Mouse (Mus musculus) kidney, adult 2 months (tissue): ENCODE results near the gene Phf12. TPM values are rescaled to one million over a fixed set of nuclear protein-coding genes. Genes with fewer than 3 reads are reported as not detected.

Experiments used
- DNase-seq: peaks from one replicate; pipeline ENCODE4 v3.0.0; 2021
- H3K27ac ChIP-seq: fragments of 200-500 bp; 2 replicates; pipeline ENCODE4 v1.5.1; 2012; ENCODE audit warnings: low read depth, low read length, control low read depth, inconsistent platforms; ENCODE audit not compliant: insufficient read depth
- H3K27me3 ChIP-seq: fragments of 200-500 bp; replicated peaks from 2 replicates; pipeline ENCODE4 v1.6.1; 2012; ENCODE audit warnings: mild to moderate bottlenecking, moderate library complexity, low read length, inconsistent platforms; ENCODE audit not compliant: control insufficient read depth, insufficient read depth
- H3K36me3 ChIP-seq: fragments of 200-500 bp; 2 replicates; pipeline ENCODE4 v1.6.1; 2012; ENCODE audit warnings: mild to moderate bottlenecking, moderate library complexity, low read length, inconsistent platforms; ENCODE audit not compliant: control insufficient read depth, insufficient read depth
- H3K4me1 ChIP-seq: fragments of 200-500 bp; 2 replicates; pipeline ENCODE4 v1.6.1; 2011; ENCODE audit warnings: low read length; ENCODE audit not compliant: control insufficient read depth, insufficient read depth
- H3K4me3 ChIP-seq: fragments of 200-500 bp; 2 replicates; pipeline ENCODE4 v1.5.1; 2011; ENCODE audit warnings: mild to moderate bottlenecking, low read depth, low read length, control low read depth; ENCODE audit not compliant: insufficient read depth
- CTCF ChIP-seq: fragments of 200-500 bp; conservative IDR thresholded peaks from 2 replicates; pipeline ENCODE4 v1.5.1; 2011; ENCODE audit warnings: low read depth, mild to moderate bottlenecking, control low read depth, low read length, moderate library complexity, mixed read lengths; ENCODE audit not compliant: insufficient read depth, insufficient read length
- POLR2A ChIP-seq: fragments of 200-500 bp; IDR thresholded peaks from one replicate; pipeline ENCODE4 v1.6.1; 2011; ENCODE audit warnings: low read depth, low read length, control low read depth
- WGBS: fragments of 180-500 bp; shearing (Covaris S2); methylation state at CpG from one replicate; pipeline ENCODE4 v1.1.7; 2018; 5-methylcytosine and 5-hydroxymethylcytosine counted together
- polyA plus RNA-seq: library from polyadenylated mRNA; depleted of rRNA; stranded (reverse); fragments of >200 nt; gene quantifications from 2 replicates; pipeline ENCODE4 v1.2.3, GENCODE M21; 2012

Gene Phf12
- polyA plus RNA-seq, 1 experiment = 33.0 TPM

DNA sequence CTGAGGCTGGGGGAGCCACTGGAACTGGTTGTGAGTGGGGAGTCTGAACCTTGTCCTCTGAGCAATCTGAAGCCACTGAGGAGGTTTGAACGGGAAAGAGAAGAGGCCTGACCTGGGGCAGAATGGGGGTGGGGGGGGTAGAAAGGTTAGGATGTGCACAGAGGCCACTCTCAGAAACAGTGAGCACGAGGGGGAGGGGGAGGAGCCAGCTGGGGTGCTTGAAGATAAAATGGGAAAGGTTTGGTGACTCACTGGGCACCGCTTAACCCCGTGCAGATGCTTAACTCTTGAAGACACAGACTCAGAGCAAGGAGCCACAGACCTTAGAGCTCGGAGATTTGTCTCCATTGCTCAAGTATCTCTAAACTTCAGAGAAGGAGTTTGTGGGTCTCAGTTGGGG is 21.7 kb upstream of the Phf12 start:
- TF ChIP-seq CTCF (no peak), POLR2A (no peak)
- Histone ChIP-seq H3K27ac (no peak overlapping the region), H3K36me3 (no peaks in the 10 kb centered on the region), H3K4me1 (peaks cover 3% of the 10 kb centered on the region; the same call in 1 of the 2 replicates), H3K27me3 (no peaks in the 10 kb centered on the region), H3K4me3 (no peak overlapping the region)
- WGBS = 34% methylated on average over 5 of the region's 5 CpGs
- no peak for DNase-seq

DNA sequence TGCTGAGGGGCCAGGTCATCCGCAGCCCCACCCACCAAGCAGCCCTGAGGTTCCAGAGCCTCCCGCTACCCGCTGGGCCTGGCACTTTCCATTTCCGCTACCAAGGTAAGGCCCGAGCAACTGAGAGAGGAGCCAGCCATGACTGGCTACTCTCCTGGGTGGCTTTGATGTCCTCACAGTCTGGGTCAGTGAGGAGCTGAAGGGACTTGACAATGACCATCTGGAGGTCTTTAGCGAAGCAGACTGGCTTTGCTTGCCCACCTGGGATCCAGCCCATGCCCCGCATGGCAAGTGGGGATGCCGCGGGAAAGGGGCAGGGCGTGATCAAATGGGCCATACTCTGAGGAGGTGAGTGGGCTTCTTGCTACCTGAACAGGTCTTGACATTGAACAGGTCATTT is 19.6 kb upstream of the Phf12 start:
- no peaks in the 10 kb centered on the region for H3K36me3 ChIP-seq
- WGBS = 93% methylated on average over 10 of the region's 10 CpGs
- peaks cover 3% of the 10 kb centered on the region; the same call in 1 of the 2 replicates for H3K4me1 ChIP-seq
- H3K27ac ChIP-seq = no peak overlapping the region
- DNase-seq = no peak
- no peak for TF ChIP-seq POLR2A
- TF ChIP-seq CTCF = no peak
- H3K27me3 ChIP-seq = no peaks in the 10 kb centered on the region
- H3K4me3 ChIP-seq = no peak overlapping the region

DNA sequence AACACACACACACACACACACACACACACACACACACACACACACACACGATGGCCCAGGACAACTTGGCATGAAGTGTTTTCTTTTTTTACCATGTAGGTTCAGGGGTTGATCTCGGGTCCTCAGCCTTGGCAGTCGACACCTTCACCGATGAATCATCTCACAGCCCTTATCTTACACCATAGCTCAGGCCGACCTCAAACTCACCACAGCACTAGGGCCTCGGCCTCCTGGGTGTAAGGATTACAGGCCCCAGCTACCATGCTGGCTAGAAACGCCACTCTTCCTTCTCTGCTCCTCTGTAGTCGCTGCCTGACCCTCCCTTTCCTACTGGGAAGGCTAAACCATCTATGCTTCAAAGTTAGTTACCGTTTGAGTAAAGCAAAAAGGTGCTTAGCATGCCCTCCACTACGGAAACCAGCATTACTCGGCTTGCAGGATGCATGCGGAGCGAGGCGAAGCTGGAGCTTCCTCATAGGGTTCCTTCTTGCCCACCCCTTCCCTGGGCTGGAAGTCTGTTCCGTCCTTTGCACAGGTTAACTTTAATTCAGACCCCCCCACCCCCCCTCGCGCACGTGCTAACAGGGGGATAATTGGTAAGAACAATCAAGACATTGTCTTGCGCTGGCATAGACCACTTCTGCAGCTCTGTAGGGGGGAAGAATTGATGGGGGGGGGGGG is 18.0 kb upstream of the Phf12 start:
- Histone ChIP-seq H3K27me3 (no peaks in the 10 kb centered on the region), H3K27ac (no peak overlapping the region), H3K4me1 (peaks cover 3% of the 10 kb centered on the region; the same call in 1 of the 2 replicates), H3K4me3 (no peak overlapping the region), H3K36me3 (no peaks in the 10 kb centered on the region)
- TF ChIP-seq CTCF (no peak), POLR2A (no peak)
- WGBS = 58% methylated on average over 19 of the region's 19 CpGs
- DNase-seq = no peak

DNA sequence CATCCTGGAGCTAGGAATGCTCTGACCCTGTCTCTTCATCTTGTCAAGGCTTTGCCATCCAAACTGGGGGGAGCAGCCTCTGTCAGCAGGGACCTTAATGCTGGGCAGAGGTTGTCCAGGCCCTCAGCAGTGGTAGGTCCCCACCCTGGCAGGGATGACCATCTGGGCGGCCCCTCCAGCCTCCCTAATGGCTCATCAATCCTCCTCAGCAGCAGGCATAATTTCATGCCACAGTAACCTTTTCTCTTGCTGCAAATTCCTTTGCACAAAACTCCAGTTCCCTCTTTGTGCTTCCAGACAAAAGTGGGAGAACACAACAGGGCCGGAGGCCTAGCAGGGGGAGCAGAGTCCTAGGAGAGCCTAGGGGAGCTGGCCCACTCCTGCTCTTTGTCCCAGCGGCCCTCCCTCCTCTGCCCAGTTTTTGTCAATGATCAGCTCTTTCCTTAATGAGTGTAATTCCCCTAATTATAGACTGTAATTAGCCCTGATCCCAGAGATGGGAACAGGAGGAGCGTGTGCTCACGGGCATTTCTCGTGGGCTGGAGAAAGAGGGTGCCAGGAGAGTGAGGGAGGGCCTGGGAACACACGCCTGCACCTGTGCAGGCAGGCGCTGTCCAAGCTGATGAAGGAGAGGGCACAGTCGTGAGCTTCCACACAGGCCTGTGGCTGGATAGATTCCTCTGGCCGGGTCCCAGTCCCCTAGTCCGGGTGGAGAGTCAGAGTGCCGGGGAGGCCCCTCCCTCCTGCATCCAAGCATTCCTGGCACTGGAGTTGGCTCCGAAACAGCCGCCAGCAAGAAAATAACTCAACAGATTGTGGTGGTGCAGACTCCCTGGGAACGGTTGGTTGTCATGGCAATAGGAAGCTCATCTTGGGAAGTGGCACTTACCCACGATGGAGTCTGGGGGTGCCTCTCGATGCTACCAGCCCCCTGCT is 17.2 kb upstream of the Phf12 start:
- WGBS = 15% methylated on average over 17 of the region's 17 CpGs
- Histone ChIP-seq H3K27ac (no peak overlapping the region), H3K27me3 (no peaks in the 10 kb centered on the region), H3K4me1 (peaks cover 3% of the 10 kb centered on the region; the same call in 1 of the 2 replicates), H3K4me3 (no peak overlapping the region), H3K36me3 (no peaks in the 10 kb centered on the region)
- peak; percentile 31 for DNase-seq
- TF ChIP-seq CTCF (no peak), POLR2A (no peak)

DNA sequence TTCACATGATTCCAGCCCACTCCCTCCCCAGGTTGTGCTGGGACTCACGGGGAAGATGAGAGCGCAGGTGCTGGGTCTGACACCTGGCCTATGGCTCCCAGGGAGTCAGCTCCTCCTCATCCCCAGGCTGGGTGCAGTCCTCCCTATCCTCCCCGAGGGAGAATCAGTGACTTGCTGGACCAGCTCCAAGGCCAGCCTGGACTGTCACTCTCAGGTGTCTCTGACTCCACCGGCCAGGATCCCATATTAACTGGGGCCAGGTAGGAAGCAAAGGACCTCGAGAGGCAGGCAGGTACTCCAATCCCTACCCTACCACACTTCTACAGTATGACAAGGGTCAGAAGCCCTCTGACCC is 16.5 kb upstream of the Phf12 start:
- DNase-seq = no peak
- WGBS = 44% methylated on average over 5 of the region's 5 CpGs
- no peaks in the 10 kb centered on the region for H3K36me3 ChIP-seq
- no peaks in the 10 kb centered on the region for H3K27me3 ChIP-seq
- no peak overlapping the region for H3K27ac ChIP-seq
- H3K4me3 ChIP-seq = no peak overlapping the region
- no peak for TF ChIP-seq CTCF
- TF ChIP-seq POLR2A = no peak
- peaks cover 3% of the 10 kb centered on the region; the same call in 1 of the 2 replicates for H3K4me1 ChIP-seq

DNA sequence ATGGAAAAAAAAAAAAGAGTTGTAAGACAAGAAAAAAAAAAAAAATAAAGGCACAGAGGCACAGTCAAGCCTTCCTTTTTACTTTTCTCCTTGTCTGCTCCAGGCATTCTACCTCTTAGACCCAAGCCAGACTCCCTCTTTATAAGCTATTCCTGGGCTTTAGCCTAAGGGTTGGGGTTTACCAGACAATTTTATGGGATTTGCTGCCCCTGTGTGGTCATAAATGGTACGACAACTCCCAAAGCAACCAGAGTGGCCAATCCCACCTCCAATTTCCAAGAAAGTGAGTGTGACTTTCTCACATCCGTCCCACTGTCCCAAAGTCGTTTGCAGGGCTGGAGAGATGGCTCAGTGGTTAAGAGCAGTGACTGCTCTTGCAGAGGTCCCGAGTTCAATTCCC is 15.4 kb upstream of the Phf12 start:
- Histone ChIP-seq H3K27ac (no peak overlapping the region), H3K27me3 (no peaks in the 10 kb centered on the region), H3K4me3 (no peak overlapping the region), H3K4me1 (no peaks in the 10 kb centered on the region), H3K36me3 (no peaks in the 10 kb centered on the region)
- peak; percentile 76 for DNase-seq
- TF ChIP-seq CTCF (peak; percentile 67), POLR2A (no peak)
- WGBS = 0% methylated on average over 4 of the region's 4 CpGs

DNA sequence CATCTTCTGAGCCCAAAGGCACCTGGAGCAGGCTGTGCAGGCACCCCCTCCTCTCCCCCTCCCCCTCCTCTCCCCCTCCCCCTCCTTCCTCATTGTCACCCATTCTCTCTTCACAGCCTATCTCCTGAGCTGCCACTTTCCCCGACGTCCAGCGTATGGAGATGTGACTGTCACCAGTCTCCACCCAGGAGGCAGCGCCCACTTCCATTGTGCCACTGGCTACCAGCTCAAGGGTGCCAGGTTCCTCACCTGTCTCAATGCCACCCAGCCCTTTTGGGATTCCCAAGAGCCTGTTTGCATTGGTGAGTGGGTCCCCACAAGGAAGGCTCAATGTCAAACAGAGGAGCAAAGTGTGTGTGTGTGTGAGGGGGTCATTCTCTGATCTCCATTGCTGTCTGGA is 13.8 kb upstream of the Phf12 start:
- WGBS = 82% methylated on average over 4 of the region's 4 CpGs
- TF ChIP-seq CTCF (no peak), POLR2A (no peak)
- no peaks in the 10 kb centered on the region for H3K36me3 ChIP-seq
- DNase-seq = no peak
- H3K27ac ChIP-seq = no peak overlapping the region
- H3K27me3 ChIP-seq = no peaks in the 10 kb centered on the region
- no peaks in the 10 kb centered on the region for H3K4me1 ChIP-seq
- no peak overlapping the region for H3K4me3 ChIP-seq
